Mouse (Mus musculus) embryonic facial prominence, embryonic 14.5 days (tissue): Measurements from ENCODE around the gene Anapc11. TPM values are rescaled to one million over a fixed set of nuclear protein-coding genes. Genes with fewer than 3 reads are reported as not detected.
"Not testable (repeated sequence)": the region's sequence is repeated elsewhere in the genome, so short reads cannot be mapped to it uniquely, and the experiment has no call there.

Source experiments
- ATAC-seq: fragments of 200-750 bp; cut with Nextera tagmentation; 2 replicates; pipeline ENCODE4 v1.8.0; 2017; ENCODE audit warnings: low read depth, moderate number of reproducible peaks, moderate TSS enrichment
- DNase-seq: peaks from one replicate; pipeline ENCODE4 v3.0.0-alpha.2; 2015; ENCODE audit warnings: low spot score
- H3K27ac ChIP-seq: fragments of 300-500 bp; sonication (generic); replicated peaks from 2 replicates; pipeline ENCODE4 v1.5.1; 2014; ENCODE audit warnings: low read depth, mild to moderate bottlenecking, low read length, moderate library complexity
- H3K27me3 ChIP-seq: fragments of 300-500 bp; sonication (generic); replicated peaks from 2 replicates; pipeline ENCODE4 v1.6.1; 2014; ENCODE audit warnings: low read length; ENCODE audit not compliant: control insufficient read depth, insufficient read depth
- H3K36me3 ChIP-seq: fragments of 300-500 bp; sonication (generic); 2 replicates; pipeline ENCODE4 v1.6.1; 2014; ENCODE audit warnings: low read length, mixed read lengths; ENCODE audit not compliant: control insufficient read depth, insufficient read depth
- H3K4me1 ChIP-seq: fragments of 300-500 bp; sonication (generic); 2 replicates; pipeline ENCODE4 v1.6.1; 2014; ENCODE audit warnings: antibody characterized with exemption, low read length; ENCODE audit not compliant: control insufficient read depth, insufficient read depth
- H3K4me2 ChIP-seq: fragments of 300-500 bp; sonication (generic); 2 replicates; pipeline ENCODE4 v1.6.1; 2014; ENCODE audit warnings: low read depth, mild to moderate bottlenecking, low read length, moderate library complexity, mixed read lengths
- H3K4me3 ChIP-seq: fragments of 300-500 bp; sonication (generic); 2 replicates; pipeline ENCODE4 v1.5.1; 2014; ENCODE audit warnings: low read depth, mild to moderate bottlenecking, low read length
- H3K9ac ChIP-seq: fragments of 300-500 bp; sonication (generic); 2 replicates; pipeline ENCODE4 v1.6.1; 2014; ENCODE audit warnings: low read depth, mild to moderate bottlenecking, low read length, moderate library complexity, mixed read lengths
- H3K9me3 ChIP-seq: fragments of 300-500 bp; sonication (generic); 2 replicates; pipeline ENCODE4 v1.6.1; 2016; ENCODE audit warnings: low read length; ENCODE audit not compliant: control insufficient read depth
- WGBS: fragments of 180-500 bp; shearing (Covaris S2); extraction: QIAGEN DNeasy Blood & Tissue Kit; methylation state at CpG from one replicate; pipeline ENCODE4 v1.1.7; 2014; 5-methylcytosine and 5-hydroxymethylcytosine counted together
- polyA plus RNA-seq: library from polyadenylated mRNA; unstranded; fragments of >200 nt; fragmentation: Nextera tagmentation; extraction: Ambion mirVana; gene quantifications from 2 replicates; pipeline ENCODE4 v1.2.1, GENCODE M21; 2014

Anapc11 gene
- polyA plus RNA-seq, 1 experiment from 2014 or later = 242 TPM

- not testable (repeated sequence) for H3K4me3 ChIP-seq, H3K9ac ChIP-seq, H3K27me3 ChIP-seq, H3K4me1 ChIP-seq, H3K9me3 ChIP-seq, DNase-seq, ATAC-seq, H3K27ac ChIP-seq, H3K4me2 ChIP-seq
- peaks cover 69% of the 10 kb centered on the region for H3K36me3 ChIP-seq
- WGBS = 90% methylated on average over 2 of the region's 2 CpGs
Measured at GRCm38 (mm10) chr11:120582982-120583293, 15.3 kb upstream of the Anapc11 start.

GRCm38 (mm10) chr11:120583937-120584336 lies 14.3 kb upstream of the Anapc11 start:
- Histone ChIP-seq H3K9ac (no peak overlapping the region), H3K4me1 (peaks cover 9% of the 10 kb centered on the region), H3K27me3 (no peaks in the 10 kb centered on the region), H3K4me3 (no peak overlapping the region), H3K27ac (no peak overlapping the region), H3K36me3 (peaks cover 69% of the 10 kb centered on the region), H3K4me2 (no peak overlapping the region), H3K9me3 (peaks cover 4% of the 10 kb centered on the region; the same call in 1 of the 2 replicates)
- DNase-seq = no peak
- ATAC-seq = no peak
- WGBS = 90% methylated on average over 1 of the region's 1 CpGs

- ATAC-seq (no peak), DNase-seq (no peak)
- no peaks in the 10 kb centered on the region for H3K4me1 ChIP-seq
- H3K4me3 ChIP-seq = no peak overlapping the region
- H3K36me3 ChIP-seq = peaks cover 99% of the 10 kb centered on the region
- no peaks in the 10 kb centered on the region for H3K27me3 ChIP-seq
- no peak overlapping the region for H3K9ac ChIP-seq
- H3K27ac ChIP-seq = no peak overlapping the region
- H3K9me3 ChIP-seq = peaks cover 4% of the 10 kb centered on the region; the same call in 1 of the 2 replicates
- WGBS = 95% methylated on average over 6 of the region's 6 CpGs
- H3K4me2 ChIP-seq = no peak overlapping the region
Measured at GRCm38 (mm10) chr11:120588531-120588930, 9.7 kb upstream of the Anapc11 start.

- Histone ChIP-seq H3K27me3 (no peaks in the 10 kb centered on the region), H3K36me3 (peaks cover 70% of the 10 kb centered on the region), H3K4me1 (peaks cover 10% of the 10 kb centered on the region), H3K27ac (peak overlapping the region; percentile 94), H3K4me2 (peak overlapping the region; percentile 95), H3K4me3 (peak overlapping the region; percentile 100), H3K9ac (peak overlapping the region; percentile 100), H3K9me3 (no peaks in the 10 kb centered on the region)
- WGBS = 9% methylated on average over 30 of the region's 99 CpGs
- DNase-seq (no peak), ATAC-seq (peak; percentile 23)
Measured at GRCm38 (mm10) chr11:120597240-120598235, 683 bp upstream of the Anapc11 start.

GRCm38 (mm10) chr11:120598990-120599549 lies 849 bp downstream of the Anapc11 start:
- peak overlapping the region; percentile 100 for H3K4me3 ChIP-seq
- no peaks in the 10 kb centered on the region for H3K27me3 ChIP-seq
- peak overlapping the region; percentile 95 for H3K4me2 ChIP-seq
- 45% methylated on average over 17 of the region's 17 CpGs for WGBS
- H3K4me1 ChIP-seq = peaks cover 10% of the 10 kb centered on the region
- peaks cover 70% of the 10 kb centered on the region for H3K36me3 ChIP-seq
- no peaks in the 10 kb centered on the region for H3K9me3 ChIP-seq
- H3K27ac ChIP-seq = peak overlapping the region; percentile 94
- DNase-seq = no peak
- H3K9ac ChIP-seq = peak overlapping the region; percentile 100
- ATAC-seq = no peak

- Histone ChIP-seq H3K4me2 (no peak overlapping the region), H3K9me3 (no peaks in the 10 kb centered on the region), H3K9ac (no peak overlapping the region), H3K4me3 (no peak overlapping the region), H3K36me3 (peaks cover 71% of the 10 kb centered on the region), H3K27ac (no peak overlapping the region), H3K27me3 (no peaks in the 10 kb centered on the region), H3K4me1 (peaks cover 10% of the 10 kb centered on the region)
- WGBS = 96% methylated on average over 3 of the region's 3 CpGs
- DNase-seq = no peak
- no peak for ATAC-seq
Measured at GRCm38 (mm10) chr11:120600716-120601115, 2.5 kb downstream of the Anapc11 start.

- Histone ChIP-seq H3K4me1 (peaks cover 9% of the 10 kb centered on the region; the same call in 1 of the 2 replicates), H3K4me2 (no peak overlapping the region), H3K27me3 (0 out of 2 replicates have a peak, but pooled peaks cover under 1% of the 10 kb centered on the region), H3K9ac (no peak overlapping the region), H3K27ac (no peak overlapping the region), H3K4me3 (no peak overlapping the region), H3K9me3 (no peaks in the 10 kb centered on the region), H3K36me3 (peaks cover 69% of the 10 kb centered on the region)
- 83% methylated on average over 2 of the region's 2 CpGs for WGBS
- no peak for ATAC-seq
- DNase-seq = no peak
Measured at GRCm38 (mm10) chr11:120603545-120603944, 5.3 kb downstream of the Anapc11 start.

- H3K27me3 ChIP-seq = peaks cover 9% of the 10 kb centered on the region; the same call in 1 of the 2 replicates
- no peak overlapping the region for H3K4me3 ChIP-seq
- no peak for ATAC-seq
- peaks cover 62% of the 10 kb centered on the region for H3K36me3 ChIP-seq
- no peak overlapping the region for H3K27ac ChIP-seq
- H3K9ac ChIP-seq = no peak overlapping the region
- H3K4me1 ChIP-seq = peaks cover 4% of the 10 kb centered on the region; the same call in 1 of the 2 replicates
- WGBS = 86% methylated on average over 7 of the region's 7 CpGs
- no peak overlapping the region for H3K4me2 ChIP-seq
- DNase-seq = no peak
- no peaks in the 10 kb centered on the region for H3K9me3 ChIP-seq
Measured at GRCm38 (mm10) chr11:120605667-120606066, 7.4 kb downstream of the Anapc11 start.
